Mouse (Mus musculus): Measurements from ENCODE around the gene Cyb561. TPM values are rescaled to one million over a fixed set of nuclear protein-coding genes. Genes with fewer than 3 reads are reported as not detected.
A peak's percentile ranks its signal among the peaks of the same experiment; 100 is the strongest.

Cyb561 gene
- total and polyA plus RNA-seq, 3 experiments: 32.8 to 43.9 TPM; not detected in 1

DNA sequence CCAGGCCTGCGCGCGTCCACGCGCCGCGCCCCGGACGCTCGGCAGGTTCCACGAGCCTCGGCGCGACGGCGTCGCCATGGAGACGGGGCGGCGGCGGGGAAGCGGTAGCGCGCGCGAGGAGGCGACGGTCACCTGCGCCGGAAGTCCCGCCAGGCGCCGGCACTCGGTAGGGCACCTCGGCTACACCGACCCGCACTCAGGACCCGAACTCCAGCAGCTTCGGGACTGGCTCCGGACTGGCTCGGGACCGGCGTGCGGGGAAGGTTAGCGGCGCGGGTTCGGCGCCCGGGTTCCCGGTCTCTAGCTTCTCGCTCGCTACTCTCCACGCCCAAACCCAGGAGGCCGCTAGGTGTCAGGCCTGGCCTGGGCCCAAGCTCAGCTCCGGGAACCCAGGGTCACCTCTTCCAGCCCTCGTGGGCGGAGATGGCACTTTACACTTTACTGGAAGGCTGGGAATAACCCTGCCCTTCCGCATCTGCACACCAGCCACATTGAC, 9.0 kb downstream of the Cyb561 start (continued):
- TF ChIP-seq USF2 (IDR thresholded peaks at IDR 0.05; ENCODE audit: borderline replicate concordance in 1 of 2, insufficient read depth in 1 of 2, low read depth in 1 of 2, low read length in 2 of 2): no peak
- TF ChIP-seq E2F4 (IDR thresholded peaks at IDR 0.05; ENCODE audit: borderline replicate concordance, low read depth, low read length): no peak; the same call in 1 of the 2 replicates
- TF ChIP-seq GABPA (IDR thresholded peaks at IDR 0.05; ENCODE audit: low read depth, low read length): no peak
- peak; percentile 77 for TF ChIP-seq SIN3A (IDR thresholded peaks at IDR 0.05; ENCODE audit: low read length)
- TF ChIP-seq MXI1 (IDR thresholded peaks at IDR 0.05; ENCODE audit: low read depth, low read length): peak; percentile 94
- peak; percentile 83; the same call in 1 of the 2 replicates for TF ChIP-seq BHLHE40 (IDR thresholded peaks at IDR 0.05; ENCODE audit: borderline replicate concordance, low read depth, low read length)
- 0 out of 2 replicates have a peak, but pooled peaks have one; percentile 28 for TF ChIP-seq MYB (IDR thresholded peaks at IDR 0.05; ENCODE audit: low read depth, low read length)
- TF ChIP-seq ZNF384 (IDR thresholded peaks at IDR 0.05; ENCODE audit: low read depth, low read length): no peak
- TF ChIP-seq RAD21 (IDR thresholded peaks at IDR 0.05; ENCODE audit: low read depth, low read length): peak; percentile 51
- peak; percentile 60 for TF ChIP-seq NELFE (IDR thresholded peaks at IDR 0.05; ENCODE audit: low read depth, low read length)
- TF ChIP-seq ZKSCAN1 (IDR thresholded peaks at IDR 0.05; ENCODE audit: low read depth, low read length): no peak
- peak in 1 of 2 experiments; percentile 8; a peak in 2 of 4 replicates for TF ChIP-seq EP300 (IDR thresholded peaks at IDR 0.05; ENCODE audit: low read depth in 1 of 2, low read length in 2 of 2)
- no peak; the same call in none of the 2 replicates for TF ChIP-seq MAX (IDR thresholded peaks at IDR 0.05; ENCODE audit: low read length)
- no peak for TF ChIP-seq CHD2 (IDR thresholded peaks at IDR 0.05; ENCODE audit: low read length)
- peak; percentile 42; the same call in 1 of the 2 replicates for TF ChIP-seq NRF1 (IDR thresholded peaks at IDR 0.05; ENCODE audit: insufficient read depth, low read depth, low read length, poor library complexity, severe bottlenecking)
- TF ChIP-seq TAL1 (IDR thresholded peaks at IDR 0.05; ENCODE audit: low read length): no peak
- TF ChIP-seq ELF1 (IDR thresholded peaks at IDR 0.05; ENCODE audit: low read depth, low read length): peak; percentile 79
- peak; percentile 30; the same call in 1 of the 2 replicates for TF ChIP-seq SMC3 (IDR thresholded peaks at IDR 0.05; ENCODE audit: low read depth, low read length)
- no peak for TF ChIP-seq GATA1 (IDR thresholded peaks at IDR 0.05; ENCODE audit: low read depth, low read length)

DNA sequence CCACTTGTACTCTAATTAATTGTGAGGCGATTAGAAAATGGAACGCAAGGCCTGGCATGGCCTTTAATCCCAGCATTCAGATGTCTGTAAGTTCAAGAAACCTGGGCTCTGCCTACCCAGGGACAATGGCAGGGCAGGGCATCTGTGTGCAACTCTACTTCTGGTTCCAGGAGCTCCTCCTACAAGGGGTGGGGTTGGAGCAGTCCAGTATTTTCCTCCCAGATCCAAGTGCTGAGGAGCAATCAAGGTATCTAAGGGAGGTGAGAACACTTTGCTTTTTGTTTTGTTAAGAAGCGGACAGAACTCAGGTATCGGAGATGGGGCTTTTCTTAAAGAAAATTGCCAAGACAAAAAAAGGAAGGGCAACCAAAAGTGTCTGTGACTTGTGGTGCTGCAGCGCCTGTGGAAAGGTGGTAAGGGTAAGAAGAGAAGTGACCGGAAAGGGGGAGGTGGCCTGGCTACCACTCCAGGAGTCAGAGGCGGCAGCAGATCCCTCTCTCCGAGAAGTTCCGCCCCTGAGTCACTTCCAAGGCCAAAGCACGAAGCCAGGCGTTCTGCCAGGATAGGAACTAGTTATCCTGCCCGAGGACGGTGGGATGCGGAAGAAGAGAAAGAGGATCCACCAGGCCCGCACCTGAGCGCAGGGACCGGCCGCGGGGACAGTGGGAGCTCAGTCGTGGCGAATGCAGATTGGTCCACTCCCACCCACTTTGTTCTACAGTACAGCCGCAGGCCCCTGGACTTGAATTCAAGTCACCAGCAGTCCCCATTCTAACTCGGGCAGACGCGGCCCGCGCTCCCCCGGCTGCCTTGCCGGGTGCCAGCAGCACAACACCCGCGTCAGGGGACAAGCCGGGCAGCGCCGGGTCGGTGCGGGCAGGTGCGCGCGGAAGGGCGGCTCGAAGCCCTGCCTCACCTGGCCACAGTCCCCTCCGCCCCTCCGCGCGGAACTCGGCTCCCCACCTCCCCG, 9.7 kb downstream of the Cyb561 start:
- H3K4me1 ChIP-seq (ENCODE audit: control insufficient read depth in 1 of 2, insufficient read depth in 2 of 2, low read length in 2 of 2): peaks cover 10 to 37% of the 10 kb centered on the region in 2 experiments
- H3K27ac ChIP-seq (ENCODE audit: control insufficient read depth, low read depth, low read length): no peak overlapping the region
- TF ChIP-seq TCF12 (IDR thresholded peaks at IDR 0.05; ENCODE audit: low read depth, low read length): 0 out of 2 replicates have a peak, but pooled peaks have one; percentile 6
- peak in 1 of 2 experiments; percentile 20; a peak in 1 of 4 replicates for TF ChIP-seq POLR2A (IDR thresholded peaks at IDR 0.05; ENCODE audit: control insufficient read depth in 1 of 2, insufficient read depth in 1 of 2, low read depth in 1 of 2, low read length in 2 of 2, poor library complexity in 1 of 2)
- no peak for TF ChIP-seq HCFC1 (IDR thresholded peaks at IDR 0.05; ENCODE audit: low read depth, low read length)
- TF ChIP-seq TAL1 (IDR thresholded peaks at IDR 0.05; ENCODE audit: low read length): no peak
- no peak; the same call in 1 of the 2 replicates for TF ChIP-seq NELFE (IDR thresholded peaks at IDR 0.05; ENCODE audit: low read depth, low read length)
- no peak for TF ChIP-seq SIN3A (IDR thresholded peaks at IDR 0.05; ENCODE audit: low read length)
- TF ChIP-seq ETS1 (IDR thresholded peaks at IDR 0.05; ENCODE audit: low read depth, low read length): 0 out of 2 replicates have a peak, but pooled peaks have one; percentile 6
- peak; percentile 9; the same call in 1 of the 2 replicates for TF ChIP-seq ELF1 (IDR thresholded peaks at IDR 0.05; ENCODE audit: low read depth, low read length)
- 0 out of 2 replicates have a peak, but pooled peaks have one; percentile 17 for TF ChIP-seq MAZ (IDR thresholded peaks at IDR 0.05; ENCODE audit: low read depth, low read length)
- TF ChIP-seq ZC3H11A (IDR thresholded peaks at IDR 0.05; ENCODE audit: low read depth, low read length): no peak
- TF ChIP-seq RCOR1 (IDR thresholded peaks at IDR 0.05; ENCODE audit: low read depth, low read length): 0 out of 2 replicates have a peak, but pooled peaks have one; percentile 7
- TF ChIP-seq UBTF (IDR thresholded peaks at IDR 0.05; ENCODE audit: borderline replicate concordance, insufficient read depth, low read depth, low read length): peak; percentile 36; the same call in 1 of the 2 replicates
- H3K9ac ChIP-seq (ENCODE audit: control insufficient read depth, low read depth, low read length, poor library complexity, severe bottlenecking): peak overlapping the region; percentile 88
- H3K27me3 ChIP-seq (ENCODE audit: control insufficient read depth in 1 of 2, insufficient read depth in 2 of 2, low read length in 2 of 2): no peaks in the 10 kb centered on the region
- H3K36me3 ChIP-seq (ENCODE audit: control insufficient read depth in 1 of 2, insufficient read depth in 2 of 2, low read length in 2 of 2): peaks cover 0 to 16% of the 10 kb centered on the region in 2 experiments; a peak in 2 of 4 replicates
- peaks cover 4% of the 10 kb centered on the region; the same call in 1 of the 2 replicates for H3K79me2 ChIP-seq (ENCODE audit: control insufficient read depth, insufficient read depth, low read length, poor library complexity)
- peak overlapping the region; percentile 82 to 98 for H3K4me3 ChIP-seq (ENCODE audit: control insufficient read depth in 1 of 2, insufficient read depth in 1 of 2, low read depth in 2 of 2, low read length in 2 of 2)
- peak; percentile 76 for DNase-seq (ENCODE audit: low read depth, low spot score)
- no peaks in the 10 kb centered on the region for H3K9me3 ChIP-seq (replicated peaks; ENCODE audit: insufficient read depth, low read length)
